Mouse (Mus musculus): Measurements from ENCODE around the gene Scyl2.
"Not testable (repeated sequence)": the region's sequence is repeated elsewhere in the genome, so short reads cannot be mapped to it uniquely, and the experiment has no call there.

Gene Scyl2

DNA sequence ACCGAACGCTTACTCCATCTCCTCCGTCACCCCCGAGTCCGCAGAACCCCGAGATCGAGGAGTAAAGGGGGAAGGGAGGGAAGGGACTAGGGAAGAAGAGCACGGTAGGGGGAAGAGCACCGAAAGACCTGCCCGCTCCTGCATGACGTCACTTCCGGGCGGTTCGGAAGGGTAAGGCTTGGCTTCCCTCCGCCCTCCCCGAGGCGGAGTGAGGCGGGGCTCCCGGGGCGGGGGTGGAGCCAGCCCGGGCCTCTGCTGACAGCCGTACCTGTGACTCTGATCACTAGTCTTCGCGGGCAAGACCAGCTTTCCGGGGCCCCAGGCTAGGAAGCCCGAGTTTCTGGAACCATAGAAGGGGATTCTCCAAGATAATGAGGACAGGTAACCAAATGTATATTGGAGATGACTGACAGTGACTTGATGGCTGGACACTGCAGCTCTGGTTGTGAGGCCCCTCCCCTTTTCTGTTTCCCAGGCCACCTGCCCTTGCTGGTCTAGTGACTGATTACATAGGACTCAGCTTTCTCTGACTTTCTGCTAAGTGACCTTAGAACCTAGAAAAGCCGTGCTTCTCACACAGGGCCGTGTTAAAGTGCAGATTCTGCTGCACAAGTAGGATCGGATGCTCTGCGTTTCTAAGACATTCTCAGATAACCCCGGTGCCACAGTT lies at the start of gene Scyl2:
TSS of gene Scyl2 (minus strand) at position 147 of the 670 bp plus-strand sequence.
- peak; percentile 93 for ATAC-seq (ENCODE audit: low TSS enrichment)

DNA sequence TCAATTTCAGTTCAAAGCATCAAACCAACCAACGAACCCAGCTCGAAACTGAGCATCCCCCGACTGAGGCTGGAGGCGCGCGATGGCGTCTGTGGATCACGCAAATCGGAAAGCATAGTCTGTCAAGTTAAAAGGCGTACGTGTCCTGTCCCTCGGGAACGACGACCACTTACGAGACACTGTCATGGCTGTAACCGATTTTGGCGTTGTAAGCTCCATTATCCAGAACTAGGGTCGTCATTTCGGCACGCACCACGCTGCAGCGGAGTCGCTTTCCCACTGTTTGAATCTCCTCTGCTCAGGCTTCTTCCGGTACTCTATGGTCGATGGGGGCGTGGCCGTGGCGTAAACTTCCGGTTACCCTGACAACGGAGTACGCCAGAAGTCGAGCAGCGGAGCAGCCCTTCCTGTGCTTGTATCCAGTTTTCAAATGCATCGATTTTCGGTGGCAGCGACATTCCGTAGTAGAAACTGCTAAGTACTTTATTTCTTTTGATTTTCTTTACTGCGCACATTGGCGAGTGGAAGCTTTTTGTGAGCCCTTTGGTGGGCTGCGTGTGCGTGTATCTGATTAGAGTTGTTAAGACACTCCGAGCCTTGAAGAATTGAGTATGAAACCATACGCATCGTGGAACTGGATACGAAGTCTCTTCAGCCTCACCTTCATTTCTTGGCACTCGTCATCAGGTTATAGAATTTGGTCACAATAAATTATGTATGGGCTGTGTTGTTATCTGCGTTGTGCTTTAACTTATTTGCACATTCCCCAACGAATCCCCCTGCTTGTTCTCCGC lies 46.1 kb upstream of the Scyl2 start, which contains the start of gene Actr6:
TSS of gene Actr6 (minus strand) at position 295 of the 794 bp plus-strand sequence.
- peak; percentile 100 for ATAC-seq (ENCODE audit: low TSS enrichment)

DNA sequence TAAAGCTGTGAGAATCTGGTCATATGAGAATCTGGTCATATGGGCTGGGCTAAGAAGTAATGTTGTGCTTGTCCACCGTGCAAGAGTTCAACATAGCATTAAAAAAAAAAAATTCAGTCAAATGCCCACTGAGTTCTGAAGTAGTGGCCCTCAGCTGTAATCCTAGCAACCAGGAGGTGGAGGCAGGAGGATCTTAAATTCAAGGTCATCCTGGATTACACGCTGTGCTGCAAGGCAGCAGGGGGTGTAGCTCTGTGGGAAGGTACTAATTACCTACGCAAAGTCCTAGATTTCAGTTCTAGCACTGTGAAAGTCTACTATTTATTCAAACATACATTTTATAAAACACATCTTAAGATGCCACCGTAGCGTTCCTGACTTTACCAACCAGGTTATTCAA lies 45.3 kb upstream of the Scyl2 start:
- no peak for ATAC-seq (ENCODE audit: low TSS enrichment)

DNA sequence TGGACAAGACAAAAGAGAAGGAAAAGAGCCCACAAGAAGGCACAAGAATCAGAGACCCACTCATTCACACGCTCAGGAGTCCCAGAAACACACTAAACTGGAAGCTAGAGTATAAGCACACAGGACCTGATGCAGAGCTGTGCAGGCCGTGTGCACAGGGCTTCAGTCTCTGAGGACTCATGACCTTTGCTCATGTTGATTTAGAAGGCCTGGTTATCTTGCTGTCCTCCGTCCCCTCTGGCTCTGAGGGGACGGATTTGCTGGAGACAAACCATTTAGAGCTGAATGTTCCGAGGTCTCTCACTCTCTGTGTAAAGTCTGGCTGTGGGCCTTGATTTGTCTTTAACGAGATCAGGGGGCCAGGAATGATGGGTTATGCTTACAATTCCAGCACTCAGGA lies 44.3 kb upstream of the Scyl2 start:
- ATAC-seq (ENCODE audit: low TSS enrichment), result no peak

DNA sequence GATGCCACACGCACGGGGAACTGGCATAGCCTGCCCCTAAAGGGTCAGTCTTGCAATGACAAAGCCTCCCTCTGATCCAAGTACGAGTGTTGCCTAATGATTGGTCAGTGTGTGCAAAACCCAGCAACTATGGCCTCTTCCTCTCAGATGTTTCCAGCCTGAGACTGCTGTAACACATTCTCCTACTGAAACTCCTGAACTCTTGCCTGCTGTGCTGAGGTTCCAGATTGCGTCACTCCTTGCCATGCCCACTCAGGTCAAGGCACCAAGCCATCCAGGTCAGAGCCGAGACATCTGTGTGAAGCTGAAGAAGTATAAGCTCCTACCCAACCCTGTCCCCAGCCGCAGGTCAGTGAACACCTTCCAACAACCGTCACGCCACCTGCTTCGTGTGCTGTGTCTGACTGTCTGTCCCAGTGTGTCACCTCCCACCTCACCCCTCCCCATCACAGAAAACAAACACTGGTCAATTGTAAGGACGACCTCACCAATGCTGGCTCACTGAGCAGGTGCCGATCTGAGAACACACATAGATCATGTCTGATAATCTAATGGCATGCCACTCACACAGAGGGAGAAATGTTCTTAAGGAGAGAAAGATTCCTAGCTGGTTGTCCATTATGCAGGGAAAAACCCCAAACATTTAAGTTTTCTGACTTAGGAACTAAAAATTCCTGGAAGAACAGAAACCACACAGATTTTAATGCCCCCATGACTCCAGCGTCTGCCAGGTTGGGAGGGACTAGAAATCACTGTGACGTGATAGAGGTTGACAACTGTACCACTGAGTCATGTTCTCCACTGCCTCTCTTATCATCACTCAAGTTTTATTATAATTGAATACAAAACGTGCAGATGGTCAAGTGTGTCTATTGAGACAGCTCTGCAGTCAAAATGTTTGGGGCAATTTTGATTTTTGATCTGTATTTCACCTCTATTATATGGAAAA lies 36.4 kb upstream of the Scyl2 start:
- no peak for ATAC-seq (ENCODE audit: low TSS enrichment)

DNA sequence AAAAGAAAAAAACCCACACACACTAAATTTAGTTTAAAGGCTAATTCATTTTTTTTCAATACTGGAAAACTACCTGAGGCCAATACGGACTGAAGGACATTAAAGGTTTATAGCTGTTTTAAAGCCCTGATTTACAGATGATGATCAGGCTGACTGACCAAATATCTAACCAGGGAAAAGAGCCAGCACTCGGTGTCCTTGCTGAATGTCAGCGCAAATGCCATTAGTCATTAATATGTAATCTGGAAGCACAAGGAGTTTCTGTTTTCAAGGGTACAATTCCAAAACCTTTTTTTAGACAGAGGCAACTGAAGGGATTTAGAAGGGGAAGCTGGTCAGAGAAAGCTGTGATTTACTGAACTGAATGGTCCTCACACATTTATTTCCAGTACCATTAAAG lies 34.7 kb upstream of the Scyl2 start:
- ATAC-seq (ENCODE audit: low TSS enrichment), result no peak

DNA sequence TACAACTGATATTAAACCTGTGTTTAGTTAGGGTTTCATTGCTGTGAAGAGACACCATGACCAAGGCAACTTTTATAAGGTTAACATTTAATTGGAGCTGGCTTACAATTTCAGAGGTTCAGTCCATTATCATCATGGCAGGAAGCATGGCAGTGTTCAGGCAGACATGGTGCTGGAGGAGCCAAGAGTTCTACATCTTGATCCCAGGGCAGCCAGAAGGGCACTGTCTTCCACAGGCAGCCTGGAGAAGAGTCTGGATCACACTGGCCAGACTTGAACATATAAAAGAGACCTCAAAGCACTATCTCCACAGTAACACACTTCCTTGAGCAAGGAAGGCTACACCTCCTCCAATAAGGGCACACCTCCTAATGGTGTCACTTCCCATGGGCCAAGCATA lies 34.2 kb upstream of the Scyl2 start:
- no peak for ATAC-seq (ENCODE audit: low TSS enrichment)

DNA sequence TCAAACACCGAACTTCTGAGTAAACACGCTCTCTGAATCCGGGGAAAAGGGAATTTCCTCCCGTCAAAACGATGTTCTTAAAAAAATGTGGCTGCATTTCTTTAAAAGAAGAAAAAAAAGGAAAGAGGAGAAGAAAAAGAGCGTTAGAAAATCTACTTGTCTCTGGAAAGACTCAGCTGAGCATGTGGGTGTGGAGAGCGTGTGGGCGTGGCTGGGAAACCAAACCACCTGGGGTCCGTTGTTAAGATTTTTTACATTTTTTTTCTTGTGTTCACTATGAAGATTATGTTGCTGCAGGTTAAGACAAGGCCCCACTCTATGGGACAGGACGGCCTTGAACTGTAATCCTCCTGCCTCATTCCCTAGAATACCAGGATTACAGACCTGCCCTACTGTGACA lies 28.8 kb upstream of the Scyl2 start:
- ATAC-seq (ENCODE audit: low TSS enrichment), result peak; percentile 62; the same call in 1 of the 2 replicates

DNA sequence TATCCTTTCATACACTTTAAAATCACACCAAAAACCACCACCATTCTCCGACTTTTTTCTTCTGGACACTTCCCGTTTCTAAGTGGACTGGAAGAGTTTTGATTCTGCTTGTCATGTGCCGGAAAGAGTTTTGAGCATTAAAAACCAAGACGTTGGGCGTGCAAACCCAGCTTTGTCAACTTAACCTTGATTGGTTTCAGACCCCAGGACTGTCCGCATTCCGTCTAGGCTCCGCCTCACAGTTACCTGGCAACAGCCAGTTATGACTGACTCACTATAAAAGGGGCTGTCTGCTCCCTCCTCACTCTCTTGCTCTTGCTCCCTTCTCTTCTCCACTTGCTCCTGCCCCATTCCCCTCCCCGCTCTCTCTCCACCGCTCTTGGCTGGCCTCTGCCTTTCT lies 22.6 kb upstream of the Scyl2 start:
- no peak for ATAC-seq (ENCODE audit: low TSS enrichment)

DNA sequence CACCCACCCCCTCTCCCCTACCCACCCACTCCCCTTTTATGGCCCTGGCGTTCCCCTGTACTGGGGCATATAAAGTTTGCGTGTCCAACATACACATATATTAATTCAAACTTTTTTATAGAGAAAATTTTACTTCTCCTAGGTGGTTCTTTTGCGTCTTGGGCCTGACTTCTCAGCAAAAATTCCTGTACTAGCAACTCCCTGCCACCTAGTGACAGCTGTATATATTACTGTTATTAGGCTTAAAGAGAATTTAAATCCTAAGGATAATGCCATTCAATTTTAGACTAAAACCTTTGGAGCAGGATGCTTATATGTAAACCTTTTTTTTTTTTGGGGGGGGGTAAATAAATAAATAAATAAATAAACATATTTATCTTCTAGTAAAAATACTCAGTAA lies 21.3 kb upstream of the Scyl2 start:
- no peak for ATAC-seq (ENCODE audit: low TSS enrichment)

DNA sequence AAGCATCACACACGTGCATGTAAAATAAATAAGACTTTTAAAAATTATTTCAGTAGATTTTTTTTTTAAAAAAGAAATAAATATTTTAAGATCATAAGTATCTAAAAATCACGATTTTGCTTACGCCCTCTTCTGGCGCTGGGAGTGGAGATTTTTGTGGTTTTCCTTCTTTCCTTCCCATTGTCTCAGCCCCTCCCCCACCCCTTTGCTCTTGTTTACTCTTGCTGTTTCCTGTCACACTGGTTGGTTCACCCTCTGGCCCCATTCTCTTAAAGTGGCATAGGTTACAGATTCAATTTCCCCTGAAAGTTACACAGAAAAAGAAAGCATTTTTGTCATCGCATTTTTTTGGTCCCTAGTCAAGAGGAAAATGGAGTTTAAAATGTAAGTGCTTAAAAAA lies 17.0 kb upstream of the Scyl2 start:
- ATAC-seq (ENCODE audit: low TSS enrichment), result no peak

DNA sequence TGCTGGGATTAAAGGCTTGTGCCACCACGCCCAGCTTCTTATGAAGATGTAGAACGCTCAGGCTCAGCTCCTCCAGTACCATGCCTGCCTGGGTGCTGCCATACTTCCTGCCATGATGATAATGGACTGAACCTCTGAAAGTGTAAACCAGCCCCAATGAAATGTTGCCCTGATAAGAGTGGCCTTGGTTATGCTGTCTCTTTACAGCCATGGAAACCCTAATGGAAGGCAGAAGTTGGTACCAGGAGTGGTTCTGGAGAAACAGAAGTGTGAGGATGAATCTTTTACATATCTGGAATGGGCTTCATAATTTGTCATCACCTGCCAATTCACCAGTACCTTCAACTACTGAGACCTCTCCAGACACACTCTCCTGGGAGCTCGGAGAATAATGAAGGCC lies 11.9 kb upstream of the Scyl2 start:
- no peak for ATAC-seq (ENCODE audit: low TSS enrichment)

DNA sequence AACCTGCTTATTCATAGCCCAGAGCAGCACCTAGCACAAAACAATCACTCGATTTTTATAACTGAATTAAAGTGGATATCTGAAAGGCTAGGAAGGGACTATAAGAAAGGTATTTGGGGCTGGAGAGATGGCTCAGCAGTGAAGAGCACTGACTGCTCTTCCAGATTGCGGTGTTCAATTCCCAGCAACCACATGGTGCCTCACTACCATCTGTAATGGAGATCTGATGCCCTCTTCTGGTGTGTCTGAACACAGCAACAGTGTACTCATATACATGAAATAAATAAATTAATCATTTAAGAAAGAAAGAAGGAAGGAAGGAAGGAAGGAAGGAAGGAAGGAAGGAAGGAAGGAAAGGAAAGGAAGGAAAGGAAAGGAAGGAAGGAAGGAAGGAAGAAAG lies 10.2 kb upstream of the Scyl2 start:
- not testable (repeated sequence) for ATAC-seq (ENCODE audit: low TSS enrichment)

DNA sequence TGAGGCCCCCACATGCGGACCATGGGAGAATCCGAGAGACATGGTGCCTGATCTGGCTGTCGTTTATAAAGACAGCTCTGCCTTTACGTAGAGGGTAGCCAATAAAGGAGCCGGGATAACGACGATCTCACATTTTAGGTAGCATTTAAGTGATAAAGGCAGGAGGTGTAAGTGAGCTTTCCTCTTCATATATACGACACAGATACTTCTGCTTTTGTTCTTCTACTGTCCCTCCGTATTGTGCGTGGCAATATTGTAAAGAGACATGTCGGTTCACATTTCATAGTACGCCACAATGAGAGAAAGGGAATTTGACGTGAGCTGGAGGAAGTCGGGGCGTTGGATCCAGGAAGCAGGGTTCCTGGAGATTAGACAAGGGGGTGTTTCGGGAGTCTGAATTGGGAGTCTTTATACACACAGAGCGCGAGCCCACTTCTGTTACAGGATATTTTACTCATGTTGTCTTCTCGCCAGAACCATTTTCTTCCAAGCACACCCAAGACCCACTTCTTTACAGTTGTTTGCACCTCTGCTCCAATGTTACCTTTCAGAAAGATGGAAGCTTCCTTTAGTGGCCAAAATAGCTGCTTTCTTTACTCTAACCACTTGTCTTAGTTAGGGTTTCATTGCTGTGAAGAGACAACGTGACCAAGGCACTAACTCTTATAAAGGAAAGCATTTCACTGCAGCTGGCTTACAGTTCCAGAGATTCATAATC lies 9.3 kb upstream of the Scyl2 start:
- no peak for ATAC-seq (ENCODE audit: low TSS enrichment)

DNA sequence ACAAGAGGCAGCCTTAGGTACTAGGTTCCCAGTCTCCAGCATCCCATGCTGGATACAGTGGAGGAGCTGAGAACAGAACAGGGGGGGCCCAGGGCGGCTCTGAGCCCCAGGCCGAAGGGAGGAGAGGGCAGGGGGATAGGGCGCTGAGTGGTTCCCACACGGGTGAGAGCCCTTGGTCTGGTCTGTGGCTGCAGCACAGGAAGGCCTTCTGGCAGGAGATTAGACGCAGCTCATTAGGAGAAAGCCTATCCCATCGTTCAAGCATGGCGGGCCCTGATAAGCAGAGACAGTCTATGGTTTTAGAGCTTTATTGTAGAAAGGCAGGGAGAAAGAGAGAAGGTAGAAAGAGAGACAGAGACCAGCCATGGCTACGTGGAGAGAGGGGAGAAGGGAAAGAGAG lies 3.9 kb upstream of the Scyl2 start:
- no peak for ATAC-seq (ENCODE audit: low TSS enrichment)

DNA sequence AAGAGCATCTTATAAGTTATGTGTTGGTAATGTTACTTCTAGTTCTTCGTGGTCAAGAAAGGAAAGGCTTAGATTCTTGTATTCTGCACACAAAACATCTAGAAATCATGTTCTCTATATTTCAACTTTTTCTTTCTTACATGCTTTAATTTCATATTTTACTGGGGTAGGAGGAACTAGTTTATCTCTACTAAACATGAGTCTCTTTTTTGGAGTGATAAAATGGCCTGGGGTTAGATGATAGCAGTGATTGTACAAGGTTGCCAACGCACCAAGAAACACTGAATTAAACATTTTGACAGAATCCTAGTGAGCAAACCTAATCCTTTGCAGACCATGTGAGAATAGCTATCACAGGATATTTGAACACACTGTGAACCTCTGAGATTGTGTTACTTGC lies 1.4 kb upstream of the Scyl2 start:
- ATAC-seq (ENCODE audit: low TSS enrichment), result no peak

DNA sequence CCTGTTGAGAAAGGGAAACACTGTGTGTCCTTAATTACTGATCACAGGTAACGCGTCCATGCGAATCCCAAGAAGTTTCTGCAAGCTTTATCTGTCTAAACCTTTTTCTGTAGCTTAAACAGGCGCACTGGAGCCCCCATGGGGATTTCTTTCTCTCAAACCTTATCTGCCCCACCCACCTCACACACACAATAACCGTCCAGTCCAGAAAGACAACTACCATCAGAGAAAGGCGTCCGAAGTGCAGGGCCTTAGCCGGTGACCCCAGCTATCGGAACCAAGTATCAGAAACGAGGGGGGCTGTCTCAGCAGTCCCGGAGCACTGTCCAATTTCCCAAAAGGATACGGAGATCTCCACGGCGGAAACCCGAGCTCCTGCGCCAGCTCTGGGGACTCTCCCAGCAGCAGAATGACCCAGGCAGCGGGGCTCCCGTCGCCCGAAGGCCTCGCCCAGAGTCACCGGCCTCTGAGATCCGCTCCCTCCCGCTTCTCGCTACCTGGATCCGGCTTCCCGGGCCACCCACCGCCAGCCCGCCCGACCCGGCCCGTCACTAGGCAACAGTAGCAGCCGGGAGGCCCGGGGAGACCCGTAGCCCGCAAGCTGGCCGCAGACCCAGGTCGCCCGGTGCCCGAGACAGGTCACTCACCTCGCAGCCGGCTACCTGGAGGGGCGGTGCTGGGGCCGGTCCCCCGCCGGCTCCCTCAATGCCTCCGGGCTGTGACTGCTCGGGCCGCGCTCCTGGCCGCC lies 520 bp downstream of the Scyl2 start:
- ATAC-seq (ENCODE audit: low TSS enrichment), result peak; percentile 22

DNA sequence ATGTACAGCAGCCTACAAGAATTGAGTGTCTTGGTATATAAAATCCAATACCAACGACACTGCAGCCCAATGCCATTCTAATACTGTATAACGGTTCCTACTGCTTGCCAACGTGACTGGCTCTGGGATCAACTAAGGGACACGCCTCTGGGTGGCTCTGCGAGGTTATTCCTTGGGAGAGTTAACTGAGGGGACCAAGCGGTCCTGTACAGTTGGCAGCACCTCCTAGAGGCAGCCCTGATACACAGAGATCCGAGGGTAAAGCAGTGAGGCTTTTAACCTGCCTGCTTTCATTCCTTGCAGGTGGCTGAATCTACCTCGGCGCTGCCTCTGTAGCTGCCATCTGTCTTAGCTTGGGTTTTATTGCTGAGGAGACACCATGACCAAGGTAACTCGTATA lies 3.1 kb downstream of the Scyl2 start:
- no peak for ATAC-seq (ENCODE audit: low TSS enrichment)

DNA sequence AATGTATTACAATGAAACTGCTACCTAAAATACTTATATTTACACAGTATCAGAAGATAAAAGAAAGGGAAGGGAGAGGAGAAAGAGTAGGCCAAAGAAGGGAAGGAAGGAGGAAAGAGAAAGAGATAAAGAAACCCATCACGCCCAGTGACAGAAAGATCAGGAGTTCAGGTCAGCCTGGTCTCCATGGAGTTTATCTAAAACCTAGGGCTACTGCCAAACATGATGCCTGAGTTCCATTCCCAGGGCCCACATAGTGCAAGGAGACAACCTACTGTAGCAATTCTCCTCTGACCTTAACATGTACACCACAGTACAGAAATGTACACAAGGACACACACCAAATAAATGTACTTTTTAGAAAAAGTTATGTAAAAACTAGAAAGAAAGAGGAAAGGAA lies 3.9 kb downstream of the Scyl2 start:
- ATAC-seq (ENCODE audit: low TSS enrichment), result no peak

DNA sequence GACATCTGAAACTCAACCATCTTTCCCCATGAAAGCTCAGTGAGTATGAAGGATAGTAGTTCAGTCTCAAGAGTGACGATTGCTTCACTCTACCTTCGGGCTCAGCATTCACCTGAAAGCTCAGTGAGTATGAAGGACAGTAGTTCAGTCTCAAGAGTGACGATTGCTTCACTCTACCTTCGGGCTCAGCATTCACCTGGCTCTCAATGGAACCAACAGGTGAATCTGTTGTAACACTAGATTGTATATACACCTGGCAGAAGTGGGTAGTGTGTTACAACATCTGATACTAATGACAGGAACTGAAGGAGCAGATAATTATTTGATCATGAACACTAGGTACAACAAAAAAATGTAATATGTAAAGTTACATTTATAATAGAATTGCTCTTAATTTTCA lies 4.4 kb downstream of the Scyl2 start:
- ATAC-seq (ENCODE audit: low TSS enrichment), result no peak

DNA sequence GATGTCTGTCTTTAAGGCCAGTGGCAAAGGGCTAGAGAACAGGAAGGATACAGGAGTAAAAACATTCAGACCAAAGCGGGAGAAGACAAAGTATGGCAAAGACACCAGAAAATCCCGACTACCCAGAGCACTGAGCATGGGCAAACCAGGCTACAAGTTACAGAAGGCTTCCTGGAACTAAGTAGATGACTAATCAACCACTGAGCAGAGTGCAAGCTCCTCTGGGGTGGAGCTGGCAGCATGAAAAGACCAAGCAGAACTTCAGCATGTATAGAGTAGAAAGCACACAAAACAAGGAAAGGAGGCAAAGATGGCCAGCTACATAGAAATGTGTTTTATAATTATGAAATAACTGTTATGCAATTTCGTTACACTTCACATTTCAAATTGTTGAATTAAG lies 5.6 kb downstream of the Scyl2 start:
- ATAC-seq (ENCODE audit: low TSS enrichment), result peak; percentile 35; the same call in 1 of the 2 replicates
